Comparison of ENCODE assay signal across 17 mouse cellular contexts in genomic region chr7:127077692-127078091, GRCm38 (mm10). TPM values are rescaled to one million over a fixed set of nuclear protein-coding genes. Genes with fewer than 3 reads are reported as not detected.
DNase-seq lines count a peak whose midpoint lies in the region; ATAC-seq and TF ChIP-seq lines count a peak whose summit lies in the region.
"Had no signal": no experiment of that assay in that cellular context is flagged by ENCODE, and none has a peak within 500 bp of the region (broad histone marks: within the 10 kb centered on the region; RNA-seq: fewer than 3 reads in every experiment).

No protein-coding gene starts in this region.

- H3K4me2 ChIP-seq in liver, postnatal 0 days (ENCODE audit: low read depth, low read length) = no peak overlapping the region
- H3K4me2 ChIP-seq in liver, embryonic 11.5 days = no peak overlapping the region
- no peak overlapping the region for H3K4me2 ChIP-seq in hindbrain, embryonic 16.5 days (ENCODE audit: low read length)
- H3K4me2 ChIP-seq: embryonic facial prominence, embryonic 12.5 days; hindbrain, embryonic 14.5 days; stomach, embryonic 15.5 days had no signal

- no peaks in the 10 kb centered on the region for H3K36me3 ChIP-seq in liver, postnatal 0 days (replicated peaks; ENCODE audit: insufficient read depth, low read length)
- no peaks in the 10 kb centered on the region for H3K36me3 ChIP-seq in liver, embryonic 11.5 days (ENCODE audit: control insufficient read depth, insufficient read depth, low read length)
- no peaks in the 10 kb centered on the region for H3K36me3 ChIP-seq in hindbrain, embryonic 16.5 days (ENCODE audit: control insufficient read depth, insufficient read depth, low read length)
- H3K36me3 ChIP-seq: embryonic facial prominence, embryonic 12.5 days; stomach, embryonic 15.5 days had no signal

- intact Hi-C loops in left cerebral cortex, postnatal 14 days (cut with DNase I) = no loop called here

- no peaks in the 10 kb centered on the region for H3K27me3 ChIP-seq in liver, postnatal 0 days (ENCODE audit: insufficient read depth, low read length)
- no peaks in the 10 kb centered on the region for H3K27me3 ChIP-seq in liver, embryonic 11.5 days (replicated peaks; ENCODE audit: control insufficient read depth, insufficient read depth, low read length)
- H3K27me3 ChIP-seq in hindbrain, embryonic 16.5 days (replicated peaks; ENCODE audit: control insufficient read depth, insufficient read depth, low read length) = no peaks in the 10 kb centered on the region
- H3K27me3 ChIP-seq: embryonic facial prominence, embryonic 12.5 days; stomach, embryonic 15.5 days had no signal

- no peak overlapping the region for H3K4me3 ChIP-seq in liver, postnatal 0 days (ENCODE audit: low read depth, low read length)
- no peak overlapping the region for H3K4me3 ChIP-seq in liver, embryonic 11.5 days (ENCODE audit: low read depth, low read length)
- H3K4me3 ChIP-seq in bone marrow macrophage, adult 2 months (ENCODE audit: insufficient read depth, low read length) = no peak overlapping the region
- H3K4me3 ChIP-seq in hindbrain, embryonic 16.5 days (ENCODE audit: low read length) = no peak overlapping the region
- H3K4me3 ChIP-seq: embryonic facial prominence, embryonic 12.5 days; stomach, embryonic 15.5 days had no signal

- peak; percentile 38 for DNase-seq in liver, postnatal 0 days
- no peak for DNase-seq in liver, embryonic 11.5 days (ENCODE audit: low spot score)
- DNase-seq in CD4-positive helper T cell, adult 2 months (ENCODE audit: low read depth, low spot score) = peak; percentile 55
- peak; percentile 54 for DNase-seq in thymus, postnatal 0 days (ENCODE audit: low spot score)
- no peak for DNase-seq in left cerebral cortex, postnatal 14 days (ENCODE audit: low spot score in 2 of 2)
- DNase-seq: cerebellum, postnatal 10 days; kidney, postnatal 10 days; right cerebral cortex, postnatal 14 days had no signal

- TF ChIP-seq POLR2A in bone marrow macrophage, adult 2 months (IDR thresholded peaks at IDR 0.05; ENCODE audit: borderline replicate concordance, low read depth, low read length) = no peak

- 77% methylated on average over 3 of the region's 3 CpGs for WGBS in liver, postnatal 0 days (ENCODE audit: insufficient replicate concordance)
- WGBS in liver, embryonic 11.5 days = 78% methylated on average over 3 of the region's 3 CpGs
- 84% methylated on average over 3 of the region's 3 CpGs for WGBS in hindbrain, embryonic 16.5 days

- no peak overlapping the region for H3K9ac ChIP-seq in liver, postnatal 0 days (replicated peaks)
- no peak overlapping the region for H3K9ac ChIP-seq in liver, embryonic 11.5 days (ENCODE audit: low read depth, low read length)
- H3K9ac ChIP-seq in hindbrain, embryonic 16.5 days (ENCODE audit: low read depth, low read length) = no peak overlapping the region
- H3K9ac ChIP-seq: embryonic facial prominence, embryonic 12.5 days; hindbrain, embryonic 14.5 days; stomach, embryonic 15.5 days had no signal

- peaks cover 14% of the 10 kb centered on the region; the same call in 1 of the 2 replicates for H3K4me1 ChIP-seq in liver, postnatal 0 days (ENCODE audit: insufficient read depth)
- H3K4me1 ChIP-seq in liver, embryonic 11.5 days (replicated peaks; ENCODE audit: control insufficient read depth, insufficient read depth, low read length) = 0 out of 2 replicates have a peak, but pooled peaks cover 5% of the 10 kb centered on the region
- peaks cover 48% of the 10 kb centered on the region for H3K4me1 ChIP-seq in bone marrow macrophage, adult 2 months (ENCODE audit: control insufficient read depth, insufficient read depth, low read length)
- H3K4me1 ChIP-seq in hindbrain, embryonic 16.5 days (ENCODE audit: control insufficient read depth, insufficient read depth, low read depth, low read length) = no peaks in the 10 kb centered on the region
- H3K4me1 ChIP-seq: embryonic facial prominence, embryonic 12.5 days; stomach, embryonic 15.5 days had no signal

- no peak overlapping the region for H3K27ac ChIP-seq in liver, postnatal 0 days (ENCODE audit: low read depth)
- H3K27ac ChIP-seq in liver, embryonic 11.5 days (ENCODE audit: low read depth, low read length) = no peak overlapping the region
- no peak overlapping the region for H3K27ac ChIP-seq in bone marrow macrophage, adult 2 months (ENCODE audit: insufficient read depth, low read depth, low read length)
- no peak overlapping the region for H3K27ac ChIP-seq in hindbrain, embryonic 16.5 days (ENCODE audit: low read depth, low read length)
- H3K27ac ChIP-seq: embryonic facial prominence, embryonic 12.5 days; hindbrain, embryonic 14.5 days; stomach, embryonic 15.5 days had no signal

- peak; percentile 66 for TF ChIP-seq CTCF in liver, postnatal 0 days (IDR thresholded peaks at IDR 0.05; ENCODE audit: low read depth)
- TF ChIP-seq CTCF in bone marrow macrophage, adult 2 months (IDR thresholded peaks at IDR 0.05; ENCODE audit: low read depth, low read length) = peak; percentile 34; the same call in 1 of the 2 replicates

- no peak for ATAC-seq in liver, postnatal 0 days
- ATAC-seq in liver, embryonic 11.5 days (replicated peaks; ENCODE audit: low FRiP score) = no peak
- ATAC-seq in hindbrain, embryonic 16.5 days = no peak

- TF ChIP-seq EP300 in liver, postnatal 0 days (IDR thresholded peaks at IDR 0.05; ENCODE audit: low read depth) = no peak

- H3K9me3 ChIP-seq in liver, postnatal 0 days (ENCODE audit: low read length) = peaks cover 4% of the 10 kb centered on the region; the same call in 1 of the 2 replicates
- 0 out of 2 replicates have a peak, but pooled peaks cover 3% of the 10 kb centered on the region for H3K9me3 ChIP-seq in liver, embryonic 11.5 days (ENCODE audit: control insufficient read depth, low read length)
- H3K9me3 ChIP-seq in hindbrain, embryonic 16.5 days (ENCODE audit: control insufficient read depth, low read length) = no peaks in the 10 kb centered on the region
- H3K9me3 ChIP-seq: embryonic facial prominence, embryonic 12.5 days; stomach, embryonic 15.5 days had no signal

RNA-seq across cellular contexts. Expression of gene Zg16, which starts 9.4 kb away (rescaled TPM):
- polyA plus RNA-seq in liver, postnatal 0 days (2015; fragmentation: Nextera tagmentation; extraction: Ambion mirVana) = 0.59 and 1.8 TPM in 2 replicates
- not detected in 2 replicates for polyA plus RNA-seq in liver, embryonic 11.5 days (2014; fragmentation: Nextera tagmentation; extraction: Ambion mirVana)
- polyA plus RNA-seq in bone marrow macrophage, adult 2 months (2012; ENCODE audit: insufficient read depth, insufficient read length, missing spikeins) = not detected in 2 replicates
- polyA plus RNA-seq in thymus, postnatal 0 days (2015; fragmentation: Nextera tagmentation; extraction: Ambion mirVana) = 2.4 and 2.7 TPM in 2 replicates
- not detected in 2 replicates for polyA plus RNA-seq in hindbrain, embryonic 16.5 days (2015; fragmentation: Nextera tagmentation; extraction: Ambion mirVana)
- total RNA-seq in left cerebral cortex, postnatal 14 days (2021) = not detected
- total RNA-seq: ES-E14; layer of hippocampus, postnatal 25 days had no signal
- polyA plus RNA-seq: embryonic facial prominence, embryonic 12.5 days; forebrain, embryonic 11.5 days; hindbrain, embryonic 14.5 days; limb, embryonic 14.5 days had no signal

RNA-seq across cellular contexts. Expression of gene AI467606, which starts 13.5 kb away (rescaled TPM):
- 7.6 and 8.1 TPM in 2 replicates for polyA plus RNA-seq in liver, postnatal 0 days (2015; fragmentation: Nextera tagmentation; extraction: Ambion mirVana)
- polyA plus RNA-seq in liver, embryonic 11.5 days (2014; fragmentation: Nextera tagmentation; extraction: Ambion mirVana) = 12.3 and 13.7 TPM in 2 replicates
- polyA plus RNA-seq in bone marrow macrophage, adult 2 months (2012; ENCODE audit: insufficient read depth, insufficient read length, missing spikeins) = 41.2 and 41.4 TPM in 2 replicates
- polyA plus RNA-seq in thymus, postnatal 0 days (2015; fragmentation: Nextera tagmentation; extraction: Ambion mirVana) = 154 and 165 TPM in 2 replicates
- polyA plus RNA-seq in hindbrain, embryonic 16.5 days (2015; fragmentation: Nextera tagmentation; extraction: Ambion mirVana) = 2.2 and 2.4 TPM in 2 replicates
- total RNA-seq in left cerebral cortex, postnatal 14 days (2021) = 1 to 10 TPM; 1.3 to 1.6 TPM

RNA-seq across cellular contexts. Expression of gene Kif22, which starts 35.4 kb away (rescaled TPM):
- 45.4 and 47.4 TPM in 2 replicates for polyA plus RNA-seq in liver, postnatal 0 days (2015; fragmentation: Nextera tagmentation; extraction: Ambion mirVana)
- polyA plus RNA-seq in liver, embryonic 11.5 days (2014; fragmentation: Nextera tagmentation; extraction: Ambion mirVana) = 152 and 170 TPM in 2 replicates
- polyA plus RNA-seq in bone marrow macrophage, adult 2 months (2012; ENCODE audit: insufficient read depth, insufficient read length, missing spikeins) = 40.8 and 48.5 TPM in 2 replicates
- 117 and 133 TPM in 2 replicates for polyA plus RNA-seq in thymus, postnatal 0 days (2015; fragmentation: Nextera tagmentation; extraction: Ambion mirVana)
- 22.2 and 29.8 TPM in 2 replicates for polyA plus RNA-seq in hindbrain, embryonic 16.5 days (2015; fragmentation: Nextera tagmentation; extraction: Ambion mirVana)
- 10 to 100 TPM in 1 of 2 experiments, 1 to 10 TPM in 1; 9.6 to 10.4 TPM for total RNA-seq in left cerebral cortex, postnatal 14 days (2021)

RNA-seq across cellular contexts. Expression of gene Qprt, which starts 44.3 kb away (rescaled TPM):
- polyA plus RNA-seq in liver, postnatal 0 days (2015; fragmentation: Nextera tagmentation; extraction: Ambion mirVana) = 148 and 151 TPM in 2 replicates
- 43.8 and 44.2 TPM in 2 replicates for polyA plus RNA-seq in liver, embryonic 11.5 days (2014; fragmentation: Nextera tagmentation; extraction: Ambion mirVana)
- 0.71 TPM in 1 of 2 replicates, not detected in the other for polyA plus RNA-seq in bone marrow macrophage, adult 2 months (2012; ENCODE audit: insufficient read depth, insufficient read length, missing spikeins)
- polyA plus RNA-seq in thymus, postnatal 0 days (2015; fragmentation: Nextera tagmentation; extraction: Ambion mirVana) = 0.99 and 1.4 TPM in 2 replicates
- 1.1 TPM in 2 replicates for polyA plus RNA-seq in hindbrain, embryonic 16.5 days (2015; fragmentation: Nextera tagmentation; extraction: Ambion mirVana)
- total RNA-seq in left cerebral cortex, postnatal 14 days (2021) = under 1 TPM in 1 of 2 experiments, not detected in 1; 0.25 TPM

RNA-seq across cellular contexts. Expression of gene Maz, which starts 50.9 kb away (rescaled TPM):
- polyA plus RNA-seq in liver, postnatal 0 days (2015; fragmentation: Nextera tagmentation; extraction: Ambion mirVana) = 20.0 and 24.0 TPM in 2 replicates
- 90.8 and 98.8 TPM in 2 replicates for polyA plus RNA-seq in liver, embryonic 11.5 days (2014; fragmentation: Nextera tagmentation; extraction: Ambion mirVana)
- polyA plus RNA-seq in bone marrow macrophage, adult 2 months (2012; ENCODE audit: insufficient read depth, insufficient read length, missing spikeins) = 161 and 164 TPM in 2 replicates
- 111 and 132 TPM in 2 replicates for polyA plus RNA-seq in thymus, postnatal 0 days (2015; fragmentation: Nextera tagmentation; extraction: Ambion mirVana)
- 53.9 and 55.0 TPM in 2 replicates for polyA plus RNA-seq in hindbrain, embryonic 16.5 days (2015; fragmentation: Nextera tagmentation; extraction: Ambion mirVana)
- total RNA-seq in left cerebral cortex, postnatal 14 days (2021) = 100 to 1,000 TPM; 260 to 271 TPM

Comparison
In these comparisons a context has a peak if more than half of its experiments do, and no peak if none do; other contexts are left out.
1. DNase-seq: peak in liver, postnatal 0 days (single experiment), CD4-positive helper T cell, adult 2 months (single experiment) and thymus, postnatal 0 days (single experiment); none in liver, embryonic 11.5 days (single experiment) and left cerebral cortex, postnatal 14 days (0 of 2).